Mouse (Mus musculus) retina, embryonic 14.5 days (tissue): Measurements from ENCODE around the gene Gm826.

ENCODE experiments used
- DNase-seq: peaks from one replicate; pipeline ENCODE4 v3.0.0-alpha.2; 2015; ENCODE audit warnings: low spot score

Gm826 gene

DNA sequence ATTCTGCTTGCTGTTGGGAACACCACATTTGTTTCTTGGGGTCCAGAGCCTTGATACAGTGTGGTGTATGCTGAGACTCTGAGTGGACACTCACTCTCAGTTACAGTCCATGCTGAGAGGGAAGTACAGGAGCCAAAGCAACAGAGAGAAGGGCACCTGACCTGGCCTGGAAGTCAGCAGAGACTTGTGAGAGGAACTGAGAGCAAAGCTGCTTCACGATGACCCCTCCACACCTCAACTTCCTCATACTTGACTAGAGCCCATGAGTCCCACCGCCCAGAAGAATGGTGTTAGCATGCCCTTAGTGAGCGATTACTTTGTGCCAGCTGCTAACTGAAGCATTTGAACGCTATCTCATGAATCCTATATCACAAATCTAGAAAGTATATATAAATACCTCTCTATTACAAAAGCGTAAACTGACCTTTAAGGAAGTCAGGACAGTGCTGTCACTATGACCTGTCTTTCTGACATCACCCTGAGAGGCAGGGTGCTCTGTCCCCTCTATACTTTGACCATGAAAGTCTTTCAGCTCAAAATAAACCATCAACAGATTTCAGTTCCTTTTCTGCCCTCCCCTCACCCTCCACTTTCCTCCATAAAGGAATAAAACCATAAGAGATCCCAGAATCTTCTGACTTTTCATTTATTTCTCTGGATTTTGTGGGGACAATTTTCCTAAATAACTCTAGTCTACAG is 57.9 kb downstream of the Gm826 start:
- no peak for DNase-seq

- DNase-seq: no peak
Observed at GRCm38 (mm10) chr2:160267828-160268453, 66.0 kb downstream of the Gm826 start.

DNA sequence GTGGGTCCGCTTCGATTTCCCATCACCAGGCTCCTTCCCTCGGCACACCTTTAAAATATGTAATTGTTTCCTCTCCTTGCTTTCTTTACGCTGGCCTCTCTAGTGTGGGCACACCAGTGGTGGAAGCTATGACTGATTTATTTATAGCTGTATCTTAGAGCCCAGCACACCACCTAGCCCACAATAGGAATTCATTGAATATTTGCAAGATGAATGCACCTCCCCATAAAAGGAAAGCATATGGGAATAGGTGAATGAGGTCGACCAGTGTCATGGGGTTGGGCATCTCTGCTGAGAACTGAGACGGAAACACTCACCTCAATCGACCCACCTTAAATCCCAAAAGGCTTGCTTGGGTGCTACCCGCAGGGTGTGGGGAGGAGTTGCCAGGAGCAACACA is 70.1 kb downstream of the Gm826 start:
- no peak for DNase-seq

GRCm38 (mm10) chr2:160261538-160261937 is 72.4 kb downstream of the Gm826 start:
- no peak for DNase-seq
